Mouse (Mus musculus) neutrophil, adult 65 days (primary cell): ENCODE data around the gene Sult2a5. TPM values are rescaled to one million over a fixed set of nuclear protein-coding genes. Genes with fewer than 3 reads are reported as not detected.

Experiments
- total RNA-seq: library from RNA; stranded (reverse); gene quantifications from 2 replicates; pipeline ENCODE4 v1.2.4, GENCODE M21; 2023

The Sult2a5 gene
- total RNA-seq: not detected in 2 replicates

DNA sequence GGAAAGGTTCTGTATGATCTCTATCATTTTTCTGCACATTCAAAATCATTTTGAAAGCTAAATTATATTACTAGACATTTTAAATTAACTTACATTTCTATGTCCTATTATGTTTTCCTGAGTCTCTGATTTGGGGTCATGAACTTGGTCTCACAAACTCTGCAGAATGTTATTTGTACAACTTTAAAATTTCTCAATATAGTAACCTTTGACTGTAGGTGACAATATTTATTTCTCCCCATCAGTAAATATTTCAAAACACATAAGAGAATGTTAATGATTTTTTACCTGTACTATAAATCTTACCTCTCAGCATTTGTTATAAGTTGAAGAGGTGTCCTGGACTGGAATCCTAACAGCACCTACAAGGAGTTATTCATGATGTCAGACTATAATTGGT lies at the start of gene Sult2a5:
Sult2a5 (plus strand) TSS at position 301 of the 400 bp plus-strand sequence.

Other genes starting within 250 kb of the Sult2a5 start
- not detected in 2 replicates for gene Cabp5, start 225.8 kb upstream of the Sult2a5 start, total RNA-seq
- gene Bsph1, start 173.1 kb upstream of the Sult2a5 start, total RNA-seq: not detected in 2 replicates
- not detected in 2 replicates for gene Bsph2, start 52.9 kb upstream of the Sult2a5 start, total RNA-seq
- gene Sult2a2, start 109.5 kb downstream of the Sult2a5 start, total RNA-seq: not detected in 2 replicates
- gene Sult2a1, start 213.4 kb downstream of the Sult2a5 start, total RNA-seq: not detected in 2 replicates